Mouse (Mus musculus): ENCODE data around the gene Dad1.

Dad1 gene

DNA sequence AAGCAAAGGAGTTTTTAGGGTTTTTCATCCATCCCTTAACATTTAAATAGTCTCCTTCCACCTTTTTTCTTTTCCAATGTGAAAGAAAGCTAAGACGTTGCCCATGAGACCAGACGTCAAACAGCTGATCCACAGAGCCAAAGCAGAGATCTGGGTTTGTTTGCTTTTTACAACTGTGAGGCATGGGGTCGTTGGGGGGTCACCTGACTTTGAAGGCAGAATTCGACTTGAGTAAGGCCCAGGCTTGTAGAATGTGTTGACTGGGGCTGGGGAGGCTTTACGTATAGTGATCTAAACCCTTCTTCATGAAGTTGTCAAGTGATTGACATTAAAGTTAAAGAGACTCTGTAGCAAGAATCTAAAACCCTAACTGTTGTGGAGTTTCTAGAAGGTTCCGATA is 48.0 kb downstream of the Dad1 start:
- no peak for DNase-seq (ENCODE audit: low spot score)

DNA sequence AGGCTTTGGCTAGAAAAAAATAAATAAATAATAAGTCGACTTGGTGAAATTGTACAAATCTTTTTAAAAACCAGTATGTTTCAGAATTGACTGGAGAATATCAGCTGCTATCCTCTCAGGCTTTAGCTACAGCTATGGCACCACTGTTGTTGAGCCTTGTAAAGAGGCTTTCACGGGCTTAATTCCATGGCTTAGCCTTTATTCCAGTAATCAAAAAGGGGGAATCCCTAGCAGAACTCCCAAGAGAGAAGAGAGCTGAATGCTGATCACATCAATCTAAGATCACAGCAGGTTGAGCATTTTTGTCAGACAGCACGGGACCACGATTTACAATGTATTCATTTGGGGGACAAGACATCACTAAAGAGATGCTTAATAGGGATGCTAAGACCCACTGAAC is 49.1 kb downstream of the Dad1 start:
- no peak for DNase-seq (ENCODE audit: low spot score)

DNA sequence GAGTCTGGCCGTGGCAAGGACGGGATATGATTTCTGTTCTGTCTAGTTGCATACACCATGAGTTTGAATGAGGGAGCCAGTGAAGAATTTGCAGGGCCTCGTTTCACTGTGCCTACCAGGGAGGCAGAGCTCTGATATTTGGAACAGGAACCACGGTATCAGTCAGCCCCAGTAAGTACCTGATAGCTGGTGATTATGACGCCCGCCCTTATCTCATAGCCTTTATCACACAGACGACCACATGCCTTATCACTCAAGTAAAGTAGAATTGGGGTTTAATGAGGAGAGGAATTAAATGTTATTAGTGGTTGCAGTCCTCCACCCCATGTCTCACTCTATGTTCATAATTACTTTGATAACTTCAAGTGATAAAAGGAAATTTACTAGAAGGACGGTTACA is 49.6 kb downstream of the Dad1 start:
- no peak for DNase-seq (ENCODE audit: low spot score)

DNA sequence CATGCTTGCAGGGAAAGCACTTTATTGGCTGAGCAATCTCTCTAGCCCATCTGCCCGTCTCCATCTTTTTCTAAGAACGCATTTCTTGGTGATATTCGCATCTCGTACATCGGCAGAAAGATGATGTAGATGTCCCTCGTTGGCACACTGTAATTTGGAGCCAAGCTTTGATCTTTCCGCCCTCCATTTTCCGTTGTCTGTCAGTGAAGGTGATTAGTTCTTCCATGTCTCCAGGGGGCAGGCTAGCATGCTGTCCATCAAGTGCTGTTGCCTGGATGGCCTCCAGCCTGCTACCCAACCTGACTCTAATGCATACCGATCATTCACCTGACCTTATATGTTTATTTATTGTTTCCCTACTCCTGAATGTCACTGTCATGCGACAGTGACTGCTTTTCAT is 50.1 kb downstream of the Dad1 start:
- no peak for DNase-seq (ENCODE audit: low spot score)

DNA sequence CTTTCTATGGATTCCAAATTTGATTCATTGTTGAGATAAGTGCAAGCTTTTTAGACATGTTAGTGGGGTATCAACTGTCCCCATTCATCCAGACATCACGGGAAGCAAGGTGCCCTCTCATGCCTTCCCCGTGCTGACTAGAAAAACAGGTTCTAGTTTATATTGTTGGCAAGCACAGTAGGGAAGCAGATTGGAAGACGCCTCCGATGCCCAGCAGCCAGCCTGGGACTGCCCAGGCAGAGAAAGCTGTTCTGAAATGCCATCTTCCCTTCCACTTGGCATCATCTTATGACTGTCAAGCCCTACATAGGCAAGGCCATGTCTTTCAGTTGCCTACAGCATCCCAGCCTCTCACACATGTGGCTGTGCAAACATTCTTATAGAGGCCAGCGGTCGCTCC is 50.7 kb downstream of the Dad1 start:
- DNase-seq (ENCODE audit: low spot score) = no peak

DNA sequence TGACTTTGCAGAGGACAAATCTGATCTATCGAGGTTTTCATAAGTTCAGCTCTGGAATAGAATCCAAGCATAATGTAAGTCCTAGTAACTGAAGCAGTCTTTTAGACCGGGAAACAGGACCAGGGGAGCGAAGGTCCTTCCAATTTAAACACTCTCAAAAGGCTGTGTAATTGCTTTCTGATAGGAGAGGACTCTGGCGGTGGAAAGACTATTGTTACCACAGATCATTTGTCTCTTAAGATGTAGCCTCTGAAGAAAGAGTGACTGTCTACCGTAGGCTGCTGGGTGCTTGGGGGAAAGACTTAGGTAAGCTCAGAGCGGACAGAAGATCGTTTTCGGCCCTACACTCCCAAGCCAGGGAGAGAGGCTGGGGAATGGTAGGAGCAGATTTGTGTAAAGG is 53.5 kb downstream of the Dad1 start:
- no peak for DNase-seq (ENCODE audit: low spot score)

DNA sequence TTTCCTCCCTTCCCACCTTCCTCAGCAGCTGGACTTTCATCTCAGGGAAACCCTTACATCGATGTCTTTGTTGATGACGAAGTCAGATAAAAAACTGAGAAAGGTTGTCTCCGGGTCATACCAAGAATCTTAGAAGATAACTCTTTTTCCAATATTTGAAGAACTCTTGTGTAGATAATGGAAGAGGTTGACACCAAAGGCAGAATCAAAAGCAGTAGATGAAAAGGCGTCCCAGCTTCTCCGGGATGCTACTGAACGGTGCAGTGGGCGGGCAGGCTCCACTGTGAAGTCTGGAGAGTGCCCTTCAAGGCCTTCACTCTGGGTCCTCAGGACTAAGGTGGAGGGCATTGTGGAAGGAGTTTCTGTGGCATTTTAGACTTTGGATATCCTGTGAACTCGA is 54.2 kb downstream of the Dad1 start:
- no peak for DNase-seq (ENCODE audit: low spot score)

DNA sequence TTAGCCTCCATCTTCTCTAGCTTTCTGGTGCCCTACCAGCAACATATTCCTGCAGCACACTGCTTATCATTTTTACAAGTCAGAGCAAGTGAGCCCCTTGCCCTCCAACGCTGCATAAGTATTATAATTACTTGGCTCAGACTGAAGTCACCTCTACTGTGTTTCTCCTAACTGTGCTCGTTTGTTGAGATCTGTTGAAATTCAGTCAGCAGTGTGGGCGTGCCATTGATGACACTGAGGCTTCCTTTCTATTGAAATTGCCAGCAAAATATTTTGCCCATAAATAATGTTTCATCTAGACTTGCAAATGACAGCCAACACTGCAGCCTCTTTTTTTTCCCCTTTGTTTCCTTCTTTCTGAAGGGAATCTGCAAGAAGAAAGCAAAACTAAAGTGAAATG is 56.2 kb downstream of the Dad1 start:
- DNase-seq (ENCODE audit: low spot score) = no peak

DNA sequence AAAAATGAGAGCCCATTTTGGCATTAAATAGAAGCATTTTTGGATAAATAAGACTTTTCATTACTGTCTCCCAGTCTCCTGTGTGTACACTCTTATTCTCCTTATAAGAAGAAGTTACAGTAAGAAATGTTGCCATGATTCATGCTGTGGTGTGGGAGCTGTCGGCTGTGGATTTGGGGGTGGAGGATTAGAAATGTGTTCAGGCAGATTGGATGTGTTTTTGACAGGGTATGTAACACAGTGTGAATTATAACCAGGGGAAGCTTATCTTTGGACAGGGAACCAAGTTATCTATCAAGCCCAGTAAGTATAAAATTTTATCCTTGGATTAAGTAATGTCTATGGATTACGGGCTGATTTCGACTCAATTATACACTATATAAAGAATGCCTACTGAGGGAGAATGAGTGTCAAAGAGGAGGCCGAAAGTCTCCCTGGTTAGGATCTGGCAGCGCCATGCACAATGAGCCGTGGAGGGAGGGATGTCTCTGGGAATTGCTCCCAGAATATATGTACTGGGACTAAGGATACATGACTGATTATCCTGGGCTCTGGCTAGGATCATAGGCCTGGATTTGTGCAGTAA is 58.0 kb downstream of the Dad1 start:
- DNase-seq (ENCODE audit: low spot score) = no peak

DNA sequence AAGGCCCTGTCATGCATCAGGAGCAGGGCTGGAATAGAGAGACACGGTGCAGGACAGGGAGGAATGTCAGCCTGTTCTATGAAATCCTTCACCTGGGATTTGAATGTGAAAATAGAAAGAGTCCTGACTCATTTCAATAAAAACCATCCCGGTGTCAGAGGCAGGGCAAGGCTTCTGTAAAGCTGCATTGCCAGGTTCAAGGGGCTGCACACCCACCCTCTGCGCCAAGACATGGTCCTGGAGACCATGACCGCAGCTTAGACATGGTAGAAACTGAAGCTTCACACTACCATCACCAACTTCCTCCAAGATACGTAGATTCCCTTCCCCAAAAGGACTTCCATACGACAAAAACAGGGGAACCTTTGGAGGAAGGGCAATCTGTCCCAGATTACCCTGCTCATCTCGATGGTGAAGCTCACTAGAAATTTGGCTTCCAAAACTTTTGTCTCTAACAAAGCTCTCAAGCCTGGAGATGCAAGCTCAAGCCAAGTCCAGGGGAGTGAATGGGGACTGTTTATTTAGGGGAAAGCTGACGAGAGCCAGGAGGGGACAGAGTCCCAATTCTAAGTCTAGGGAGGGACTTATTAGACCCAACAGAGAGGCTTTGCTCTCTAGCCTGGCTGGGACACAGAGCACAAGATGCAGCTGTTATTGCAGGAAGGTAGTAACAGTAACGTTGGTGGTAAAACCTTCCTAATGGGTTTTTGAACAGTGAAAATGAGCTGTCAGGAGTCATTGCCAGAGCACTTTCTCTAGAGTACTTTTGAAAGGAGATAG is 60.4 kb downstream of the Dad1 start:
- no peak for DNase-seq (ENCODE audit: low spot score)

DNA sequence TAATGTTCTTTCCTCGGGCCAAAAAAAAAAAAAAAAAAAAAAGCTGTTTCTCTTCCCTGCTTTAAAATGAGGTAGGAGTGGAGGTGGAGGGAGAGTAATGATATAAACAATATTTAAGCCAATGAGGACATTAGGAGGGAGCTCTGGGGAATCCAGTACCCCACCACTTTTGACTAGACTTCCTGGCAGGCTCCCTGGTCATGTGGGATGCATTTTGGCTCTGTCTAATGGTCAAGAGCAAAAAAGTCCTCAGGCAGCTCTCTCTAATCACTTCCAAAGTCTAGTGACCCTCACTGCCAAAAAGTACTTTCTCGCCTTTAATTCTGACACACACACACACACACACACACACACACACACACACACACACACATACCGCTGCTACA is 61.4 kb downstream of the Dad1 start:
- no peak for DNase-seq (ENCODE audit: low spot score)

DNA sequence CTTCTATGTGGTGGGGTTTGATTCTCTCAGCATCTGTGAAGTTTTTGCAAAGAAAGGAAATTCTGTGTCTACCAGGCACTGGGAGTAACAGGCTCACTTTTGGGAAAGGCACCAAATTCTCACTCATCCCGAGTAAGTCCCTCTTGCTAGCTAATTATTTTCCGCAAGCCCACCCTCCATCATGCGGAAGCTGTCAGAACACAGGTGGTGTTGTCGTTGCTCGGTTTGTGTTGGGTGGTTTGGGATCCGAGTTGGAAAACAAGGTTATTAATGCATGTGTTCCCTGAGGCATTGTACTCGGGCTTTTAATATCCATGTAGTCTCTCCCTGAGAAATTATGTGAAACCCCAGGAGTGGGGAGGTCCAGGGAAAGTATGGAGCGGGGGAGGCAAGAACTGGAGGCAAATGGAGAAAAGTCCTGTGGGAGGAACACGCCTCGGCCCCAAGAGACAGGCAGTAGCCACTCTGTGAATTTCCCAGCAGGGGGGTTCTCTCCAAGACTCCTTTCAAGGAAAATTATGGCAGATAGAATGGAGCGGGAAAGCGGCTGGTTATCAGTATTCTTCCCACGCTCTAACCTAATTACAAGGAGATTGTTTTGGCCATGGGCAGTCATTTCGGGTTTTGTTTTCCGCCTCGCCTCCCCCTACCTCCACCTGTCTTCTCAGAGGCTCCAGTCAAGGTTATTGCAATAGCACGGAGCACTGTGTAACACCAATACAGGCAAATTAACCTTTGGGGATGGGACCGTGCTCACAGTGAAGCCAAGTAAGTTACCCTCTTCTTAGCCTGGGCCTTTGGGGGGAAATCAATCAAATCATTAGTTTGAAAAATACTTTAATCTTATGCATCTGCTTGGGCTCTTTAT is 62.1 kb downstream of the Dad1 start:
- no peak for DNase-seq (ENCODE audit: low spot score)

DNA sequence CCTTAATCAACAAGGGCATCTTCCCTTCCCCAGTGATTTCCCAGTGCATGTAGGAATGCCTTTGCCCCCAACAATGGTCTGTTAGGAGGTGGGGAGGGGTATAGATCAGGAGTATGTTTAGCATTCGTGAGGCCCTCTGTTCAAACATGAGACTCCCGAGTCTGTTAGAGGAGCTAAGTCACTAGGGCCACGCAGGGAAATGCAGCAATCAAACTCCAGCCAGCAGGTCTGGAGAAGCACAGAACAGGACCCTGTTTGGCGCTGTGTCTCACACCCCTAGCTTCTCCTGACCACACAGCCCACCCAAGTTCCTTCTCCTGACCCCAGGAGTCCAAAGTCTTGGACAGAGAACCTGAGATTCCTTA is 62.9 kb downstream of the Dad1 start:
- DNase-seq (ENCODE audit: low spot score) = no peak

DNA sequence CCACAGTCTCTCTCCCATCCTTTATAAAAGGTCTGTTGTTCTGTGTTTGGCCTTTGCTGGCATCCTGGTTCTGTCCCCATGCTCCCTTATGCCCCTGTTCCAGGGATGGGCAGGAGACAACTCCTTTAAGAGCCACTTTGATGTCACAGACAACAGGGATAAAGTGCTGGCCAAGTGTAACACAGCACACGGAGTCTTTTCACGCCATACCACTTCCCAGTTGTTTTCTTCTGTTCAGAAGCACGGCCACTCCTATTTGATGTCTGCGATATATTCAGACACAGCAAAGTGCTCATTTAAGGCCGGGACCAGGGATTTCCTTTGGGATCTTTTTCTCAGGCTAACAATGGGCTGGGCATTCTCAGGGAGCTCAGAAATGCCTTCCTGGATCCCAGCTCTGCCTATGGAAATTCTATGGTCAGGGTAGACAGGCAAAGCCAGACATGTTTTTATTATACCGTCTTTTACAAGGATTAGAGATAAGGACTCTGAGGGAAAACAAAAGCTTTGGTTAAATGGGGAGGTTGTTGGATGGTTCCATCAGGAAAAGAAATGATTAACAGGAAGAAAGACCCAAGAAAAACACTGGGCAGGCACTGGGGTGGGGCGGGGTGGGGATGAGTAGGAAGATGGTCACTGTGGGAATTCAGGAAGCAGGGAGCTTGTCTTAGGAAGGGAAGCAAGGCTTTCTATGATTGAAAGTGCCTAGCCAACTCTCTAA is 63.4 kb downstream of the Dad1 start:
- no peak for DNase-seq (ENCODE audit: low spot score)

DNA sequence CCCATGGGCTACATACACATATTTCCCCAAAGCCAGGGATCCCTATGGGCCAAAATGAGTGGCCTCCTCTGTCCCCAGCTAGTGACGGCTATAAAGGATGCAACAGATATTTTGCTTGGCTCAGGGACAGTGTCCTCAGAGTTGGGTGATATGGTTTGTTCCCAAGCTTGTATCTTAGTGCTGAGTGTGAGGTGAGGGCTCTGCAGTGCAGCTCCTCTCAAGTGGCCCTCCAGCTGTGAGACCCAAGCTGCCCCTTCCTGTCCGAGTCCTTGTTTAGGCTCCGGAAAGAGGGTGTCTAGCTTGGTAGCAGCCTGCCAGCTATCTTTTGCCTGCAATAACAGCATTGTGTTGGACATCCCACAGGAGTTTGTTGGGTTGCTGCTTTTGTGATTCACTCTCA is 64.6 kb downstream of the Dad1 start:
- no peak for DNase-seq (ENCODE audit: low spot score)

DNA sequence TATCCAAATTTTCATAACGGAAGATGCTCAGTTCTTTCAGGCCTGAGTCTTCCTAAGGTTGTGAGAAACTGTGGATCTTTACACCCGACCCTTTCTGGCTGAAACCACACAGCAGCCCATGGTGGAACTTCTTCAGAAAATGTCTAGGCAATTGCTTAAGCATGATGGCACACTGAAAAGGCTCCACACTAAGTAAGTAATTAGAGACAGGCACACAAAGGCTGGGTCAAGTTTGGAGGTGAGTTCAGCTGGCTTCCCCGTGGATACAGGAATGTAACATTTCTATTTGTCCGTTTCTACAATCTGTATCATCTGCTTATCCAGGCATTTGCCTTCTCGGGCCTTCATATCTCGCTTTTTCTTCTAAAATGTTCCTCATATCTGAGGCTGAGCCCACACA is 66.7 kb downstream of the Dad1 start:
- no peak for DNase-seq (ENCODE audit: low spot score)
